Mouse (Mus musculus) activated CD4-positive, CD25-positive, alpha-beta regulatory T cell (primary cell): ENCODE results near the gene Itgb3. TPM values are rescaled to one million over a fixed set of nuclear protein-coding genes. Genes with fewer than 3 reads are reported as not detected.

Experiments used
- polyA plus RNA-seq, 2 experiments: library from polyadenylated mRNA; unstranded; fragments of 100-300 nt; shearing (Covaris generic); gene quantifications; one replicate each; pipeline ENCODE4 v1.2.1; 2017

Gene Itgb3
- polyA plus RNA-seq: 10 to 100 TPM; 16.0 to 32.9 TPM

DNA sequence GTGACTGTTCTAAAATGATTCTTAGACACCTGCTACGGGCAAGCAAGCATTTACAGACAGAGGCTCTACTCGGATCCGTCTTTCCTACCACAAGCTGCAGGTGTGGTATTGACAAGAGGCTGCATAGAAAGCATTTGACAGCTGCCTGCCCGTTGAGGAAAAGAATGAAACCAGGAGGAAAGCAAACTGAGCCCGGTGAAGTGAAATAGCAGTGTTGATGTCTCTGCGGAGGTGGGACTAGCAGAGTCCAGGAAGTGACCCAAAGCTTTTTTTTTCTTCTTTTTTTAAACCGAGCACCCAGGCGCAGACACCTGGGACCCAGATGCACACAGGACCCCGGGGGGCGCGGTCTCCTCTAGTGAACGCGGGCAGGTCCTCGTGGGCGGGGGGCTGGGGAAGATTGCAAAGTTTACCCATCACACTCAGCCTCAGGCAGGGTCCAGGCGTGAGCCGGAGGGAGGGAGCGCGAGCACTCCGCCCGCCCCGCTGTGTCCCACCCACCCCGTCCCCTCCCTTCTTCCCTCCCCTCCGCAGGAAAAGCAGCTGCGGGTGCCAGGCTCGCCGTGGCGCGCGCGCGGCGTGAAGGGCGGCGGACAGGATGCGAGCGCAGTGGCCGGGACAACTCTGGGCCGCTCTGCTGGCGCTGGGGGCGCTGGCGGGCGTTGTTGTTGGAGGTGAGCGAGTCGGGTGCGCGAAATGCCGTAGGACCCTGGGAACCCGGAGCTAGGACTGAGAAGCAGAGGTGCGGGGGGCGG lies at the start of gene Itgb3:
TSS of gene Itgb3 (plus strand) at position 510 of the 755 bp plus-strand sequence.

DNA sequence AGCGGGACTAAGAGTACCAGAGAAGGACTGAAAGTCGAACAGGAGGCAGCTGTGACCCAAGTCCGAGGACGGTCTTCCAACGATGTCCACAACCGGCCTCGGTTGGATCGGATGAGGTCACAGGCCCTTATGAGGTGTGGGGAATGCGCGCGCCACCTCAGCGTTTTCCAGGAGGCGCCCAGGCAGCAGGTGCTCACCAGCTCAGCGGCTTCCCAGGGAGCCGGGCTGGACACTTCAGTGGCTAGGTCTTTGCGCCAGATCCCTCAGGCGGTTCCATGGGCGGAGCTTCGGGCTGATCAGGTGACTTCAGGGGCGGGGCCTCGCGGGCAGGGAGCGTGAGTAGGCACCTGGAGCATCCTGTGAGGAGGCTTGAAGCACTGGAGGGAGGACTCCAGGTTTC lies 77.7 kb downstream of the Itgb3 start, which contains the start of gene Gm11639:
TSS of gene Gm11639 (plus strand) at position 160 of the 400 bp plus-strand sequence.

Other genes starting within 250 kb of the Itgb3 start
- 10 to 100 TPM; 57.7 to 74.7 TPM for gene Kansl1, start 139.1 kb upstream of the Itgb3 start, polyA plus RNA-seq
- gene Cdc27, start 57.4 kb upstream of the Itgb3 start, polyA plus RNA-seq: 10 to 100 TPM; 30.9 to 36.2 TPM
- gene Myl4, start 57.3 kb upstream of the Itgb3 start, polyA plus RNA-seq: 10 to 100 TPM in 1 of 2 experiments, 1 to 10 TPM in 1; 7.0 to 19.6 TPM
- under 1 TPM; 0.05 to 0.31 TPM for gene Gm11639, start 77.7 kb downstream of the Itgb3 start, polyA plus RNA-seq